Mouse (Mus musculus) limb, embryonic 12.5 days (tissue): ENCODE results near the gene Unkl. TPM values are rescaled to one million over a fixed set of nuclear protein-coding genes. Genes with fewer than 3 reads are reported as not detected.

Experiments used
- ATAC-seq: fragments of 200-750 bp; cut with Nextera tagmentation; 2 replicates; pipeline ENCODE4 v1.8.0; 2017; ENCODE audit warnings: low read depth, moderate TSS enrichment; ENCODE audit not compliant: insufficient number of reproducible peaks, insufficient read depth, low FRiP score, low TSS enrichment
- H3K27ac ChIP-seq: fragments of 300-500 bp; sonication (generic); 2 replicates; pipeline ENCODE4 v1.5.1; 2016; ENCODE audit warnings: mild to moderate bottlenecking, moderate library complexity
- H3K27me3 ChIP-seq: fragments of 300-500 bp; sonication (generic); 2 replicates; pipeline ENCODE4 v1.6.1; 2016; ENCODE audit warnings: mild to moderate bottlenecking, moderate library complexity
- H3K36me3 ChIP-seq: fragments of 300-500 bp; sonication (generic); 2 replicates; pipeline ENCODE4 v1.6.1; 2016; ENCODE audit warnings: mild to moderate bottlenecking, moderate library complexity
- H3K4me1 ChIP-seq: fragments of 300-500 bp; sonication (generic); replicated peaks from 2 replicates; pipeline ENCODE4 v1.6.1; 2016
- H3K4me2 ChIP-seq: fragments of 300-500 bp; sonication (generic); 2 replicates; pipeline ENCODE4 v1.6.1; 2016; ENCODE audit warnings: mild to moderate bottlenecking, moderate library complexity
- H3K4me3 ChIP-seq: fragments of 300-500 bp; sonication (generic); replicated peaks from 2 replicates; pipeline ENCODE4 v1.5.1; 2016; ENCODE audit warnings: mild to moderate bottlenecking
- H3K9ac ChIP-seq: fragments of 300-500 bp; sonication (generic); replicated peaks from 2 replicates; pipeline ENCODE4 v1.6.1; 2016; ENCODE audit warnings: mild to moderate bottlenecking, moderate library complexity
- H3K9me3 ChIP-seq: fragments of 300-500 bp; sonication (generic); 2 replicates; pipeline ENCODE4 v1.6.1; 2016; ENCODE audit warnings: mild to moderate bottlenecking, moderate library complexity
- WGBS: fragments of 180-500 bp; shearing (Covaris S2); methylation state at CpG from one replicate; pipeline ENCODE4 v1.1.7; 2016; 5-methylcytosine and 5-hydroxymethylcytosine counted together
- polyA plus RNA-seq: library from polyadenylated mRNA; unstranded; fragments of >200 nt; fragmentation: Nextera tagmentation; extraction: Ambion mirVana; gene quantifications from 2 replicates; pipeline ENCODE4 v1.2.1, GENCODE M21; 2016

Unkl gene
- polyA plus RNA-seq, 1 experiment from 2014 or later: 10.5 TPM

DNA sequence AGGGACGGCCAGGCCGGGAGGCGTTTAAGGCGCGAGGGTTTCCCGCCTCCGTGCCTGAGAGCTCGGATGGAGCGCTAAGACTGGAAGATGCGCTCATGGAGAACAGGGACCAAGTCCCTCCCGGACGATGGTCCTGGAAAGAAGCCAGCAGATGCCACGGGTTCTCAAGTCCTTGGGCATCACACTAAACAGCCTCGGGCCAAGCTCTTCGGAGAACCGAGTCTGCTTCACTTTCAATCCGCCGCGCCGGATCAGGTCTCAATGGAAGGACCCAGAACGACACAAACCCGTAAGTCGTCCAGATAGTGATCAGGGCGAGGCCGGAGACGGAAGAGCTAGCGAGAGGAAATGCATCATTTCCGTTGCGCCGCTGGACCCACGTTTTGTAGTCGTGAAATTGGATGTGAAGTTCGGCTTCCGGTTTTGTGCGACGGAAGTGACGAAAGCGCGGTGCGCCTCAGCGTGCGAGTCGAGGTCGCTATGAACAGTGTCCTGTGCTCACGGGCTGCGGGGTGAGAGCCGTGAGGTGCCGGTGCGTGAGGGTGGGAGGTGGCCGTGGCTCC lies 4.0 kb upstream of the Unkl start, which contains the start of gene BC003965:
Gene BC003965, plus strand, starts transcription at position 426 of the 563 bp plus-strand sequence.
- peak; percentile 78 for ATAC-seq
- whole genome bisulfite sequencing: under 1% methylated on average over 50 of the region's 50 CpGs
- H3K9me3 ChIP-seq: no peaks in the 10 kb centered on the region
- H3K9ac ChIP-seq: peak within 1 kb of the TSS; percentile 73
- peaks cover 20% of the 10 kb centered on the region for H3K4me1 ChIP-seq
- peaks cover 4% of the 10 kb centered on the region for H3K36me3 ChIP-seq
- peak within 1 kb of the TSS; percentile 97 for H3K4me3 ChIP-seq
- peak within 1 kb of the TSS; percentile 83 for H3K27ac ChIP-seq
- peak within 1 kb of the TSS; percentile 99 for H3K4me2 ChIP-seq
- peaks cover 4% of the 10 kb centered on the region; the same call in 1 of the 2 replicates for H3K27me3 ChIP-seq

DNA sequence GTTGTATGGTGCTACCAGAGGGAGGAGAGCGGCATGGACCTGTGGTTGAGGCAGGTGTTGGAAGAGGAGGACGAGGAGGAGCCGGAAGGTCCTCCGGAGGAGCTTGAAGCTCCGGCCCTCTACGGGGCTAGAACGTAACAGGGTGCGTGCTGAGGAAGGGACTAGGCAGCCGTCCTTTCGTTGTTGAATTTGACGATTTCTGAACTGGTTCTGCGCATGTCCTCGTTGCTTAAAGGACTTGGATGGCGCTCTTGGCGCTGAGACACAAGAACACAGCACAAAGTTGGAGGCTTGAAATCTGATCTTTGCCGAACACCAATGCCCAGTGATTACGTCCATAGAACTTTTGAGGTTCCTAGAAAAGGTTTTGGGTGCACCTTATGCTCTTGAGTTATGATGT lies 3.2 kb upstream of the Unkl start:
- H3K9ac ChIP-seq: peak overlapping the region; percentile 73
- no peaks in the 10 kb centered on the region for H3K9me3 ChIP-seq
- H3K27me3 ChIP-seq: peaks cover 4% of the 10 kb centered on the region; the same call in 1 of the 2 replicates
- H3K4me3 ChIP-seq: peak overlapping the region; percentile 97
- H3K36me3 ChIP-seq: peaks cover 4% of the 10 kb centered on the region
- no peak for ATAC-seq
- H3K4me1 ChIP-seq: peaks cover 27% of the 10 kb centered on the region
- peak overlapping the region; percentile 99 for H3K4me2 ChIP-seq
- peak overlapping the region; percentile 41; the same call in 1 of the 2 replicates for H3K27ac ChIP-seq
- WGBS: 8% methylated on average over 17 of the region's 17 CpGs

DNA sequence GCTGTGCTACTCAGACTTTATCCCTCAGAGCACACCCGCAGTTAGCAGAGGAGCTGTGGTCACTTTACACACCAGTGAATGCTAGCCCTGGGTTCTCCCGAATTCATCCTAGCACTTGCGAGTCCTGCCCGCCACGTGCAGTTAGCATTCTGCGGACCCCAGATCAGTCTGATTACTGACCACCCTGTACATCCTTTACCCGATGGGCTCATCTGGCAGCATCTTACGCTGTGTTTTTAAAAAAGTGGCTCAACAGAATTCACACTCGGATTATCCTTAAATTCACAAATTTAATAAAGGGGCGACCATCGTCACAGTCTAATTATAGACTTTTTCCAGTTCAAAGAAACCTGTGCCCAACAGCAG lies 430 bp upstream of the Unkl start:
- no peaks in the 10 kb centered on the region for H3K9me3 ChIP-seq
- no peaks in the 10 kb centered on the region for H3K27me3 ChIP-seq
- peak overlapping the region; percentile 91 for H3K9ac ChIP-seq
- H3K4me3 ChIP-seq: peak overlapping the region; percentile 99
- H3K4me2 ChIP-seq: peak overlapping the region; percentile 90
- peak overlapping the region; percentile 84 for H3K27ac ChIP-seq
- WGBS: 6% methylated on average over 11 of the region's 11 CpGs
- H3K36me3 ChIP-seq: peaks cover 25% of the 10 kb centered on the region
- peaks cover 28% of the 10 kb centered on the region for H3K4me1 ChIP-seq
- no peak for ATAC-seq

DNA sequence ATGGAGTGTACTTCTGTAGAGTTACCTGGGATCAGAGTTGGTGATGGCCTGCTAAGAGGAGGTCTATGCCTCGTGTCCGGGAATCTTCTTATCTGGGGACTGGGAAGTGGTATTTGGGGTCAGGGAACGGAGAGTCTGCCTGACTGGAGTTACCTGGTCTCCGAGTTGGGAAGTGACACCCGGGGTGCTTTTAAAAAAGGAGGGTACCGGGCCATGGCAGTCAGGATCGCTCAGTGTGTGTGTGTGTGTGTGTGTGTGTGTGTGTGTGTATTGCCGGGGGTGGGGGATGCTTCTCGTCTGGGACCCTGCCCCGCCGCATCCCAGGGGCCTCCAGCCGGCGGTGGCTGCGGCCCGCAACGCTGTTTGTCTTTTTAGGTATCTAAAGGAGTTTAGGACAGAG lies 894 bp downstream of the Unkl start:
- Histone ChIP-seq H3K9ac (peak overlapping the region; percentile 91), H3K36me3 (peaks cover 32% of the 10 kb centered on the region), H3K9me3 (no peaks in the 10 kb centered on the region), H3K27ac (no peak overlapping the region), H3K4me3 (peak overlapping the region; percentile 99), H3K27me3 (no peaks in the 10 kb centered on the region), H3K4me1 (peaks cover 25% of the 10 kb centered on the region), H3K4me2 (peak overlapping the region; percentile 90)
- ATAC-seq: no peak
- WGBS: 4% methylated on average over 16 of the region's 16 CpGs

DNA sequence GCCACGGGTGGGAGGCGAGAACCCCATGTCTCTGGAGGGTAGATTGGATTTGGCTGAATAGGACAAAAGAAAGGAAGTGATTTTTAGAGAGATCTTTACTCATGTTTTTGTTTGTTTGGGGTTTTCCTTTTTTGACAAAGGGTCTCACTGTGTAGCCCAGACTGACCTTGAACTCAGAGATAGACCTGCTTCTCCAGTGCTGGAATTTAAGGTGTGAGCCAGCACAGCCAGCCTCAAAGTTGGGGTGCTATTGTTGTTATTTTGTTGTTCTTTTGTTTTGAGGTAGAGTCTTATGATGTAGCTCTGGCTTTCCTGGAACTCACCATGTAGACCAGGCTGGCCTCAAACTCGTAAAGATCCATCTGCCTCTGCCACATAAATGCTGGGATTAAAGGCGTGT lies 14.2 kb downstream of the Unkl start:
- Histone ChIP-seq H3K4me3 (no peak overlapping the region), H3K27ac (no peak overlapping the region), H3K36me3 (peaks cover 79% of the 10 kb centered on the region), H3K9ac (no peak overlapping the region), H3K27me3 (no peaks in the 10 kb centered on the region), H3K4me2 (no peak overlapping the region), H3K9me3 (no peaks in the 10 kb centered on the region), H3K4me1 (no peaks in the 10 kb centered on the region)
- 85% methylated on average over 4 of the region's 4 CpGs for WGBS
- no peak for ATAC-seq

DNA sequence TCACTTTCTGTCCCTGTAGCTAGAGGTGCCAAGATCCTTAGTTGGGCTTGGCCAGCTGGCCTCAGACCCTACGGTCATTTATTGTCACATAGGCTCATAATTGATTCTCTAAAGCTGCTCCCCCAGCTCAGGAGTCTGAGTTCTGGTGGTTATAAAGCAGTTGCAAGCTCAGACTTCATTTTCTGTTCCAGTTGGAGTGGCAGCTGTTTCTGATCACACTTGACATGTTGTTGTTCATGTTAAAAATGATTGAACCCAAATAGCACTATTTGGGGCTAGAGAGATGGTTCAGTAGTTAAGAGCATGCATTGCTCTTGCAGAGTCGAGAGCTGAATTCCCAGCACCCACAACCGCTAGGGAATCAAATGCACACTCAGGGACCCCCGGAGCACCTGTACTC lies 21.8 kb downstream of the Unkl start:
- H3K4me2 ChIP-seq: no peak overlapping the region
- no peaks in the 10 kb centered on the region for H3K4me1 ChIP-seq
- no peak for ATAC-seq
- H3K27me3 ChIP-seq: no peaks in the 10 kb centered on the region
- 89% methylated on average over 4 of the region's 4 CpGs for WGBS
- H3K27ac ChIP-seq: no peak overlapping the region
- peaks cover 98% of the 10 kb centered on the region for H3K36me3 ChIP-seq
- no peaks in the 10 kb centered on the region for H3K9me3 ChIP-seq
- no peak overlapping the region for H3K4me3 ChIP-seq
- no peak overlapping the region for H3K9ac ChIP-seq

DNA sequence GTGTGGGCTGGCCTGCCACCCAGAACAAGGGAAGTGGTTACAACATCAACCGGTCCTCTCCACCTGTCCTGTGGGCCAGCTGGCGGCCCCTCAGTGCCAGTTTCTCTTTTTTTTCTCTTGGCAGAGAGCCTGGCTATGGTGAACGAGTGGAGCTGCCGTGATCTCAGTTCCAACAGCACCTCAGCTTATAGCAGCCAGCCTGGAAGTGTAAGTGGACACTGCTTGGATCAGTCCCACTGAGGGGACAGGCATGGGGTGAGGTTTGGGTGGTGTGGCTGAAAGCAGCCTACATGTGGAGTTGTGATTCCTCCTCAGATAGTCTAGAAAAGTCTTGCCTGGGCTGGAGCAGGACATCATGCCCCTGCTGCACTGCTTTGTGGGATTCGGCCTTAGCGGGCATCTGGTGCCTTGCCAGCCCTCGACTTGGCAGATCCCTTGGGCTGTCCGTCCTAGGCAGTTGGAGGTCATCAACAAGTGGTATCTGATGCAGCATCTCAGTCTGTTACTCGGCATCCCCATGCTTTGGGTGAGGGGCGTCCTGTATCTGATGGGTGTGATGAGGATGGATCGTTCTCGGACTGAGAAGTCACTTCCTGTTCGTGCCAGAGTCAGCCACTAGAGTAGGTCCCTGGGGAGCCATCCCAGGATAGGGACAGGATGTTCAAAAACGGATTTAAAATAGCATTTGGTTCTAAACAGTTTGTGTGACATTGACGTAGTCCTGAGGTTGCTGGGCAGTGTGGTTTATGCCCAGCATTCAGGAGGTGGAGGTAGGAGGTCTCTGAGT lies 22.7 kb downstream of the Unkl start:
- Histone ChIP-seq H3K9ac (no peak overlapping the region), H3K9me3 (no peaks in the 10 kb centered on the region), H3K27ac (no peak overlapping the region), H3K4me2 (no peak overlapping the region), H3K4me3 (no peak overlapping the region), H3K27me3 (no peaks in the 10 kb centered on the region), H3K4me1 (no peaks in the 10 kb centered on the region), H3K36me3 (peaks cover 98% of the 10 kb centered on the region)
- 86% methylated on average over 15 of the region's 15 CpGs for WGBS
- ATAC-seq: no peak

DNA sequence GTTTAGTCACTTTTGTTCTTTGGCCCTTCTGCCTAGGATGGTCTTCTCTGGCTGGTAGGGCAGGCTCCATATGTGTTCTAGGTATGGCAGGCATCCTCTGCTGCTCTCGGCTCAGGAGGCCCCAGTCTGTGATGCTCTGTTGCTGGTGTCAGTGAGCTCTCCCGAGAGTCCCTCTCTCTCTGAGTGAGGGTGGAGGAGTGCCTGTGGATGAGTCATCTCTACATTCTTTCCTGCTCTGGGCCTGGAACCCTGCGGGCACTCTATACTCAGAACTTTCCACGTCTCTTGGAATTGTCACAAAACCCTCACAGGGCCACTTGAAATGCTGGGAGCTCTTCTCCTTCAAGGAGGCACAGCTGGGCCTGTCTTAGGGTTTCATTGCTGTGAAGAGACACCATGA lies 23.5 kb downstream of the Unkl start:
- Histone ChIP-seq H3K9me3 (no peaks in the 10 kb centered on the region), H3K27me3 (no peaks in the 10 kb centered on the region), H3K4me3 (no peak overlapping the region), H3K4me1 (no peaks in the 10 kb centered on the region), H3K4me2 (no peak overlapping the region), H3K27ac (no peak overlapping the region), H3K36me3 (peaks cover 99% of the 10 kb centered on the region), H3K9ac (no peak overlapping the region)
- WGBS: 92% methylated on average over 4 of the region's 4 CpGs
- ATAC-seq: no peak

DNA sequence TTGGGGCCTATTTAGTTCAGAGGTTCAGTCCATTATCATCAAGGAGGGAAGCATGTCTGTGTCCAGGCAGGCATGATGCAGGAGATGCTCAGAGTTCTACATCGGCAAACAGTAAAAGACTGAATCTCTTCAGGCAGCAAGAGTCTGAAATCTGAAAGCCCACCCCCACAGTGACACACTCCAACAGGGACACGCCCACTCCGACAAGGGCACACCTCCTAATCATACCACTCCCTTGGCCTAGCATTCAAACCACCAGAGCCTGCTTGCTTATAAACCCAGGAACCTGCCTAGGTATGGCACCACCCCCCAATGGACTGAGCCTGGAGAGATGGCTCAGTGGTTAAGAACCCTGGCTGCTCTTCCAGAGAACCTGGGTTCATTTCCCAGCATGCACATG lies 27.2 kb downstream of the Unkl start:
- H3K36me3 ChIP-seq: peaks cover 98% of the 10 kb centered on the region
- WGBS: 91% methylated on average over 3 of the region's 3 CpGs

DNA sequence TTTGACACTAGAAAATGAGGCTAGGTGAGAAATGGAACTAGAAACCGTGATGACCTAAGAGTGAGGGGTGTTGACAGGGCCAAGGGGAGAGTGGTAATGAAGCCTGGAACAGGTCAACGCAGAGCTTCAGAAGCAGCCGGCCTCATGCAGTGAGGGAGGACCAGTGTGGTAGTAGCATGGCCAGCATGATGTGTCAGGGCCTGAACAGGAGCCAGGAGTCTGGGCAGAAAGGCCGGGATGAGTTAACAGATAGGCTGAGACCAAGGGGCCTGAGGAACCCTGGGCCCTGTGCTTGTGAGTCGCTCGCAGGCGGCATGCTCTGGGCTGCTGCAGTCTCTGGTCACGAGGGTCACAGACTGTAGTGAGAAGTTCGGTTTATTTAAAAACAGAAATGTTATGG lies 30.8 kb downstream of the Unkl start:
- Histone ChIP-seq H3K27me3 (no peaks in the 10 kb centered on the region), H3K36me3 (peaks cover 69% of the 10 kb centered on the region), H3K4me3 (no peak overlapping the region), H3K4me1 (peaks cover 23% of the 10 kb centered on the region), H3K9ac (no peak overlapping the region), H3K27ac (no peak overlapping the region), H3K9me3 (no peaks in the 10 kb centered on the region), H3K4me2 (no peak overlapping the region)
- ATAC-seq: no peak
- 91% methylated on average over 9 of the region's 9 CpGs for whole genome bisulfite sequencing

More for the DNA sequence above, 27.2 kb downstream of the Unkl start:
- no peaks in the 10 kb centered on the region for H3K9me3 ChIP-seq
- no peak overlapping the region for H3K27ac ChIP-seq
- no peak for ATAC-seq
- H3K4me2 ChIP-seq: no peak overlapping the region
- H3K4me1 ChIP-seq: no peaks in the 10 kb centered on the region
- no peak overlapping the region for H3K9ac ChIP-seq
- H3K27me3 ChIP-seq: no peaks in the 10 kb centered on the region
- H3K4me3 ChIP-seq: no peak overlapping the region

DNA sequence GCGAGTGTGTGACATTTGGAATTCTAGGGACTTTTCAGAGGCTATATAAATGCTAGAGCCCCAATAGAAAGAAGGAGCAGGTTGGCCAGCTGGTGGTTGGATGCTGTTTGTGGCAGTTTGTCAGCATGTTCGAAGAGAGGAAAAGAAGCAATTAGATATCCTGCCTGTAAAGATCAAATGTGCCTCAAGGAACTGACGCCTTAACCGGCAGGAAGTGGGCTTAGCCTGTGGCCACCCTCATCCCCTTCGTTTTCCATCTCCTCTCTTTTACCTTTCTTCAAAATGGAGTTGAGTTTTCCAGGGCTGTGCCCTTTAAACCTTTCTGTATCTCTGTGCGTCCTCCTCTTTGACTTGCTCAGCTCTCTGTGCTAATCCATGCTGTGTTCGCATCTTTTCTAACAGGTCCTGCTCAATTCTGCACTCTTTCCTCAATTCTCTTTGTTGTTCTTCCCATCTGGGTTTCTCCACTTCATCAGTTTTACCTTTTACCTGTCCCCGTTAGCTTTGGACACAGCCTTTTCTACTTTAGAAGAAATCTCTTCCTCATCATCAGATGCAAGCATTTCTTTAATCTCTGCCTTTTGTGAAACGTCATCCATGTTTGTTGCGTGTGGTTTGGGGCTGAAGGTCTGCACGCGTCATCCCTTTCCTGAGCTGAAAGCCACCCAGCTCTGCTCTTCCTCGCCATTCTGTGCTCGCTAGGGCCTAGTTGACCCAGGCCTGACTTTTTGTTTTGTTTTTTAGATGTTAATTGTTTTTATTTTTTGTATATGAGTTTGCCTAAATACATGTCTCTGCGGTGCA lies 31.5 kb downstream of the Unkl start:
- Histone ChIP-seq H3K4me2 (no peak overlapping the region), H3K9me3 (no peaks in the 10 kb centered on the region), H3K4me3 (no peak overlapping the region), H3K27me3 (no peaks in the 10 kb centered on the region), H3K27ac (no peak overlapping the region), H3K36me3 (peaks cover 61% of the 10 kb centered on the region), H3K9ac (no peak overlapping the region), H3K4me1 (peaks cover 23% of the 10 kb centered on the region)
- no peak for ATAC-seq
- WGBS: 88% methylated on average over 15 of the region's 15 CpGs
